ENCODE assay signal across 14 mouse cellular contexts in the genomic region with DNA sequence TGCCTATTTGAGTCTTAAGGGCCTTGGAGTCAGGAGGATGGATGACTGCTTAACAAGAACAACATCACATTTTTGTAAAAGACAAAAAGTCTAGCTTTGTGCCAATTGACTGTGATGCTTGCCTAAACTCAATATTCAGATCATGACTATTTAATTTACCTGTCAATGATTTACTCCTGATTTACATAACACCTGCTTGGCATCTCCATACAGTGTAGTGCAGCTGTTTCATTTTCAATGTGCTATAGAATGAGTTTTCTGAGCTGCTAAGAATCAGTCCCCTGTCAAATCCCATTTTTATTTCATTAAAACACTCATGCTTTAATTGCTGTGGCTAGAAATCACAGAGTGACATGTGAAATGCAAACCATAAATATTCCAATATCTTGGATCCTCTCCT.
"Had no signal": no experiment of that assay in that cellular context is flagged by ENCODE, and none has a peak within 500 bp of the region (broad histone marks: within the 10 kb centered on the region; RNA-seq: fewer than 3 reads in every experiment).

No protein-coding gene starts in this region.

- H3K9me3 ChIP-seq: stomach, embryonic 15.5 days had no signal

- H3K4me1 ChIP-seq: stomach, embryonic 15.5 days had no signal

- H3K27me3 ChIP-seq: stomach, embryonic 15.5 days had no signal

- H3K4me3 ChIP-seq: stomach, embryonic 15.5 days had no signal

- H3K36me3 ChIP-seq: stomach, embryonic 15.5 days had no signal

- DNase-seq: retina, postnatal 1 day; right cerebral cortex, adult 18-20 months; right cerebral cortex, postnatal 14 days; right cerebral cortex, postnatal 25 days; right cerebral cortex, postnatal 4 days; spleen, adult 18-20 months; thymus, adult 18-20 months; thymus, adult 2 months; thymus, postnatal 14 days; thymus, postnatal 25 days; thymus, postnatal 36 days; thymus, postnatal 4 days had no signal

- H3K9ac ChIP-seq: stomach, embryonic 15.5 days had no signal

- H3K4me2 ChIP-seq: stomach, embryonic 15.5 days had no signal

- H3K27ac ChIP-seq: stomach, embryonic 15.5 days; stomach, postnatal 0 days had no signal
